Mouse (Mus musculus) small intestine, adult 2 months (tissue): ENCODE results near the gene Hopx.

ENCODE experiments used
- CTCF ChIP-seq: fragments of 200-500 bp; IDR thresholded peaks from 2 replicates; pipeline ENCODE4 v1.5.1; 2012; ENCODE audit warnings: low read depth, mild to moderate bottlenecking, control low read depth, inconsistent platforms, low read length, moderate library complexity, mixed read lengths; ENCODE audit not compliant: insufficient replicate concordance, insufficient read length; ENCODE audit errors: extremely low read depth
- POLR2A ChIP-seq: fragments of 200-500 bp; IDR thresholded peaks from 2 replicates; pipeline ENCODE4 v1.6.1; 2012; ENCODE audit warnings: low read depth, mild to moderate bottlenecking, control low read depth, inconsistent platforms, low read length, moderate library complexity

- TF ChIP-seq POLR2A, result no peak
- no peak for TF ChIP-seq CTCF
Measured at GRCm38 (mm10) chr5:77124817-77125283, 9.9 kb upstream of the Hopx start.
